Mouse (Mus musculus): ENCODE data around the gene Als2cl.

DNA sequence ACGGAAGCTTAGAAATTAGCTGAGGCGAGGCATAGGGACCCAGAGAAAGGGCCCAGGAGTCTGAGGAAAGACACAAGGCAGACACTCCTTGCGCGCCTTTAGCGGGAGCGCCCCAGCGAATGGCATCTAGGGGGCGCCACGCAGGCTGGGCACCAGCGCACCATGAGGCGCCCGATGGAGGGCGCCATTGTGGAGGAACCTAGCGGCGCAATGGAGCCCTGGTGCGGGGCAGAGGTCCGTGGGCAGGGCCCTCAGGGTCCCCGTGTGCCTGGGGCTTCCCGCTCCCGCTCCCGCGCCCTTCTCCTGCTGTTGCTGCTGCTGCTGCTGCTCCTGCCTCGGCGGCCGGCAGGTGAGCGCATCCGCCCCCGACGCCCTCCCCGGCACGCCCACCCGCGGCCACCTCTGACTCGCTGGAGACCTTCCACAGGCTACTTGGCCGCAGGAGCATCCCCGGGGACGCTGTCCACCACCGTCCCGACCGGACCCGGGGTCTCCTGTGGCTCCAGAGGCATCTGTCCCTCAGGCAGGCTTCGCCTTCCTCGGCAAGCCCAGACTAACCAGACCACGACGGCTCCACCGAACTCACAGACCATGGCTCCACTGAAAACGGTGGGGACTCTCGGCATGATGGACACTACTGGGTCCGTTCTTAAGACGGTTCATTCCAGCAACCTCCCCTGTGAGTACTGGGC lies 21.7 kb upstream of the Als2cl start, which contains the start of gene Prss50:
- TF ChIP-seq GATA1 (IDR thresholded peaks at IDR 0.05; ENCODE audit: borderline replicate concordance, low read length) (no peak), FLI1 (IDR thresholded peaks at IDR 0.05; ENCODE audit: low read length) (no peak)

All from megakaryocyte, embryonic 14.5 days (primary cell).